In genomic region chr2:59161021-59161440, GRCm38 (mm10) we compare ENCODE assay signal across 8 mouse cellular contexts. TPM values are rescaled to one million over a fixed set of nuclear protein-coding genes. Genes with fewer than 3 reads are reported as not detected.
DNase-seq lines count a peak whose midpoint lies in the region; ATAC-seq and TF ChIP-seq lines count a peak whose summit lies in the region.

No protein-coding gene starts in this region.

- peaks cover 14% of the 10 kb centered on the region; the same call in 1 of the 2 replicates for H3K4me1 ChIP-seq in heart, embryonic 11.5 days (ENCODE audit: control insufficient read depth, insufficient read depth, low read length)
- peaks cover 22% of the 10 kb centered on the region for H3K4me1 ChIP-seq in forebrain, embryonic 13.5 days
- peaks cover 8% of the 10 kb centered on the region for H3K4me1 ChIP-seq in limb, embryonic 14.5 days (ENCODE audit: control insufficient read depth, insufficient read depth, low read length)
- peaks cover 20% of the 10 kb centered on the region for H3K4me1 ChIP-seq in neural tube, embryonic 15.5 days

- H3K36me3 ChIP-seq in heart, embryonic 11.5 days (ENCODE audit: control insufficient read depth, insufficient read depth, low read length) = no peaks in the 10 kb centered on the region
- H3K36me3 ChIP-seq in forebrain, embryonic 13.5 days (ENCODE audit: poor library complexity, severe bottlenecking) = no peaks in the 10 kb centered on the region
- no peaks in the 10 kb centered on the region for H3K36me3 ChIP-seq in limb, embryonic 14.5 days (ENCODE audit: control insufficient read depth, insufficient read depth, low read length)
- H3K36me3 ChIP-seq in neural tube, embryonic 15.5 days = no peaks in the 10 kb centered on the region

- TF ChIP-seq POLR2A in limb, embryonic 14.5 days (IDR thresholded peaks at IDR 0.05; ENCODE audit: borderline replicate concordance, extremely low read depth, insufficient read depth, insufficient read length) = no peak

- H3K9me3 ChIP-seq in heart, embryonic 11.5 days (replicated peaks; ENCODE audit: control insufficient read depth, low read length) = no peaks in the 10 kb centered on the region
- no peaks in the 10 kb centered on the region for H3K9me3 ChIP-seq in forebrain, embryonic 13.5 days (replicated peaks)
- no peaks in the 10 kb centered on the region for H3K9me3 ChIP-seq in limb, embryonic 14.5 days (ENCODE audit: control insufficient read depth, low read length)
- no peaks in the 10 kb centered on the region for H3K9me3 ChIP-seq in neural tube, embryonic 15.5 days (replicated peaks)

- no peak for DNase-seq in heart, adult 8-10 months (ENCODE audit: low spot score)
- DNase-seq in urinary bladder, postnatal 25 days (ENCODE audit: low spot score) = peak; percentile 20
- DNase-seq in urinary bladder, postnatal 36 days (ENCODE audit: low spot score in 2 of 2) = no peak
- no peak for DNase-seq in limb, embryonic 14.5 days (ENCODE audit: low spot score)
- DNase-seq in left cerebral cortex, postnatal 25 days (ENCODE audit: low spot score in 2 of 2) = no peak

- H3K27ac ChIP-seq in heart, embryonic 11.5 days (ENCODE audit: low read depth, low read length) = peak overlapping the region; percentile 95
- H3K27ac ChIP-seq in forebrain, embryonic 13.5 days = peak overlapping the region; percentile 89
- H3K27ac ChIP-seq in limb, embryonic 14.5 days (replicated peaks; ENCODE audit: low read depth, low read length) = peak overlapping the region; percentile 73
- H3K27ac ChIP-seq in neural tube, embryonic 15.5 days (replicated peaks) = peak overlapping the region; percentile 92

- peak overlapping the region; percentile 86 for H3K4me3 ChIP-seq in heart, embryonic 11.5 days (ENCODE audit: low read depth, low read length)
- peak overlapping the region; percentile 91 for H3K4me3 ChIP-seq in forebrain, embryonic 13.5 days
- H3K4me3 ChIP-seq in limb, embryonic 14.5 days (replicated peaks; ENCODE audit: low read length) = peak overlapping the region; percentile 93
- H3K4me3 ChIP-seq in neural tube, embryonic 15.5 days (replicated peaks) = peak overlapping the region; percentile 98

- peak overlapping the region; percentile 91 for H3K9ac ChIP-seq in heart, embryonic 11.5 days (ENCODE audit: low read depth, low read length)
- H3K9ac ChIP-seq in forebrain, embryonic 13.5 days = peak overlapping the region; percentile 85
- H3K9ac ChIP-seq in limb, embryonic 14.5 days (ENCODE audit: low read depth, low read length, severe bottlenecking) = peak overlapping the region; percentile 82
- peak overlapping the region; percentile 84 for H3K9ac ChIP-seq in neural tube, embryonic 15.5 days (replicated peaks)

- intact Hi-C loops in left cerebral cortex, postnatal 25 days (cut with DNase I) = loop anchor here (5.0 kb wide), 5 partner anchors 126 to 424 kb away; no protein-coding TSS in a partner anchor

- no peaks in the 10 kb centered on the region for H3K27me3 ChIP-seq in heart, embryonic 11.5 days (ENCODE audit: control insufficient read depth, insufficient read depth, low read length)
- H3K27me3 ChIP-seq in forebrain, embryonic 13.5 days = no peaks in the 10 kb centered on the region
- H3K27me3 ChIP-seq in limb, embryonic 14.5 days (ENCODE audit: control insufficient read depth, insufficient read depth, low read length) = no peaks in the 10 kb centered on the region
- no peaks in the 10 kb centered on the region for H3K27me3 ChIP-seq in neural tube, embryonic 15.5 days (replicated peaks)

- H3K4me2 ChIP-seq in heart, embryonic 11.5 days = peak overlapping the region; percentile 79
- H3K4me2 ChIP-seq in forebrain, embryonic 13.5 days = peak overlapping the region; percentile 83
- peak overlapping the region; percentile 65 for H3K4me2 ChIP-seq in limb, embryonic 14.5 days (replicated peaks; ENCODE audit: low read depth, low read length, severe bottlenecking)
- H3K4me2 ChIP-seq in neural tube, embryonic 15.5 days = peak overlapping the region; percentile 87

- under 1% methylated on average over 26 of the region's 58 CpGs for WGBS in heart, embryonic 11.5 days (ENCODE audit: insufficient replicate concordance)
- under 1% methylated on average over 19 of the region's 58 CpGs for WGBS in forebrain, embryonic 13.5 days
- WGBS in limb, embryonic 14.5 days = no CpG with 5 or more reads among the region's 58 CpGs
- WGBS in neural tube, embryonic 15.5 days = 0% methylated on average over 33 of the region's 58 CpGs

- ATAC-seq in heart, embryonic 11.5 days (replicated peaks; ENCODE audit: insufficient number of reproducible peaks, low FRiP score, low TSS enrichment) = peak; percentile 60
- ATAC-seq in forebrain, embryonic 13.5 days = peak; percentile 52
- peak; percentile 45 for ATAC-seq in limb, embryonic 14.5 days (ENCODE audit: low FRiP score, low read depth)
- ATAC-seq in neural tube, embryonic 15.5 days (ENCODE audit: low FRiP score) = peak; percentile 56

RNA-seq across cellular contexts. Expression of gene Pkp4, which starts 0.4 kb away (rescaled TPM):
- 33.8 and 37.6 TPM in 2 replicates for polyA plus RNA-seq in heart, embryonic 11.5 days (2014; fragmentation: Nextera tagmentation; extraction: Ambion mirVana)
- total RNA-seq in heart, adult 8-10 months (2022) = 100 to 1,000 TPM; 165 to 198 (median 178) TPM
- 19.7 and 22.3 TPM in 2 replicates for polyA plus RNA-seq in forebrain, embryonic 13.5 days (2015; fragmentation: Nextera tagmentation; extraction: Ambion mirVana)
- polyA plus RNA-seq in limb, embryonic 14.5 days (2012; rRNA removed) = 48.7 and 57.1 TPM in 2 replicates
- 28.9 and 31.3 TPM in 2 replicates for polyA plus RNA-seq in limb, embryonic 14.5 days (2014; fragmentation: Nextera tagmentation; extraction: Ambion mirVana)
- polyA plus RNA-seq in neural tube, embryonic 15.5 days (2015; fragmentation: Nextera tagmentation; extraction: Ambion mirVana) = 24.6 and 27.1 TPM in 2 replicates
- total RNA-seq in left cerebral cortex, postnatal 25 days (2021) = 100 to 1,000 TPM; 199 to 207 TPM

RNA-seq across cellular contexts. Expression of gene Ccdc148, which starts 0.5 kb away (rescaled TPM):
- 0.15 and 0.27 TPM in 2 replicates for polyA plus RNA-seq in heart, embryonic 11.5 days (2014; fragmentation: Nextera tagmentation; extraction: Ambion mirVana)
- under 1 TPM; 0.37 to 0.88 (median 0.64) TPM for total RNA-seq in heart, adult 8-10 months (2022)
- 3.0 and 3.2 TPM in 2 replicates for polyA plus RNA-seq in forebrain, embryonic 13.5 days (2015; fragmentation: Nextera tagmentation; extraction: Ambion mirVana)
- polyA plus RNA-seq in limb, embryonic 14.5 days (2012; rRNA removed) = 0.31 and 0.49 TPM in 2 replicates
- polyA plus RNA-seq in limb, embryonic 14.5 days (2014; fragmentation: Nextera tagmentation; extraction: Ambion mirVana) = 0.48 and 0.61 TPM in 2 replicates
- 5.6 and 6.3 TPM in 2 replicates for polyA plus RNA-seq in neural tube, embryonic 15.5 days (2015; fragmentation: Nextera tagmentation; extraction: Ambion mirVana)
- 10 to 100 TPM; 11.9 to 12.4 TPM for total RNA-seq in left cerebral cortex, postnatal 25 days (2021)
